Mouse (Mus musculus) embryonic facial prominence, embryonic 11.5 days (tissue): ENCODE measurements around the gene Epha6. TPM values are rescaled to one million over a fixed set of nuclear protein-coding genes. Genes with fewer than 3 reads are reported as not detected.
"Not testable (repeated sequence)": the region's sequence is repeated elsewhere in the genome, so short reads cannot be mapped to it uniquely, and the experiment has no call there.

Source experiments
- ATAC-seq: fragments of 200-750 bp; cut with Nextera tagmentation; replicated peaks from 2 replicates; pipeline ENCODE4 v1.8.0; 2017; ENCODE audit warnings: low read depth; ENCODE audit not compliant: insufficient number of reproducible peaks, low FRiP score, low TSS enrichment
- DNase-seq: peaks from one replicate; pipeline ENCODE4 v3.0.0-alpha.2; 2015; ENCODE audit warnings: low spot score
- H3K27ac ChIP-seq: fragments of 300-500 bp; sonication (generic); replicated peaks from 2 replicates; pipeline ENCODE4 v1.5.1; 2014; ENCODE audit warnings: mild to moderate bottlenecking, low read depth, low read length, control low read depth
- H3K27me3 ChIP-seq: fragments of 300-500 bp; sonication (generic); 2 replicates; pipeline ENCODE4 v1.6.1; 2014; ENCODE audit warnings: mild to moderate bottlenecking, low read length, moderate library complexity, mixed read lengths; ENCODE audit not compliant: control insufficient read depth, insufficient read depth
- H3K36me3 ChIP-seq: fragments of 300-500 bp; sonication (generic); replicated peaks from 2 replicates; pipeline ENCODE4 v1.6.1; 2014; ENCODE audit warnings: low read depth, mild to moderate bottlenecking, low read length, moderate library complexity, mixed read lengths; ENCODE audit not compliant: control insufficient read depth, insufficient read depth
- H3K4me1 ChIP-seq: fragments of 300-500 bp; sonication (generic); 2 replicates; pipeline ENCODE4 v1.6.1; 2014; ENCODE audit warnings: low read length, mixed read lengths; ENCODE audit not compliant: control insufficient read depth, insufficient read depth
- H3K4me2 ChIP-seq: fragments of 300-500 bp; sonication (generic); 2 replicates; pipeline ENCODE4 v1.6.1; 2014; ENCODE audit warnings: low read depth, mild to moderate bottlenecking, control low read depth, low read length, moderate library complexity
- H3K4me3 ChIP-seq: fragments of 300-500 bp; sonication (generic); 2 replicates; pipeline ENCODE4 v1.5.1; 2014; ENCODE audit warnings: low read depth, low read length, control low read depth
- H3K9ac ChIP-seq: fragments of 300-500 bp; sonication (generic); replicated peaks from 2 replicates; pipeline ENCODE4 v1.6.1; 2014; ENCODE audit warnings: mild to moderate bottlenecking, control low read depth, low read length
- H3K9me3 ChIP-seq: fragments of 300-500 bp; sonication (generic); replicated peaks from 2 replicates; pipeline ENCODE4 v1.6.1; 2016; ENCODE audit warnings: mild to moderate bottlenecking, low read length, inconsistent platforms, mixed read lengths; ENCODE audit not compliant: control insufficient read depth
- WGBS: fragments of 180-500 bp; shearing (Covaris S2); extraction: QIAGEN DNeasy Blood & Tissue Kit; methylation state at CpG from one replicate; pipeline ENCODE4 v1.1.7; 2014; 5-methylcytosine and 5-hydroxymethylcytosine counted together
- polyA plus RNA-seq: library from polyadenylated mRNA; unstranded; fragments of >200 nt; fragmentation: Nextera tagmentation; extraction: Ambion mirVana; gene quantifications from 2 replicates; pipeline ENCODE4 v1.2.1, GENCODE M21; 2014

Epha6 gene
- polyA plus RNA-seq, 1 experiment from 2014 or later = not detected

DNA sequence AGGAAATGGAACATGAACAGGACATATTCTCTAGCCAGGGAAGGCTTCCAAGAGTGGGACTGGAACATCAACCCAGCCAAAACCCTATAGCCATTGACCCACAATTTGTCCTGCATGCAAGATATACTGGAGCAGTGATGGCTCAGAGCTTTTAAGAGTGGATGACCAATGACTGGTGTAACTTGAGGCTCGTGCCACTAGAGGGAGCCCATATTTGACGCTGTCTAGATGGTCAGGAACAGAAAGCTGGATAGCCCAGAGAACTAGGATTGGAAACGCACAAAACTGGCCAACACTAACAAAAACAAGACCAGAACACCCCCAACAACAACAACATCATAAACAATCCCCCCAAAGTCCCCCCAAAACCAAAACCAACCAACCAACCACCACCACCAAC is 758.8 kb downstream of the Epha6 start:
- Histone ChIP-seq H3K27me3 (no peaks in the 10 kb centered on the region), H3K36me3 (no peaks in the 10 kb centered on the region), H3K4me3 (no peak overlapping the region), H3K9me3 (no peaks in the 10 kb centered on the region), H3K4me1 (no peaks in the 10 kb centered on the region), H3K4me2 (no peak overlapping the region), H3K27ac (no peak overlapping the region), H3K9ac (no peak overlapping the region)
- DNase-seq (peak; percentile 77), ATAC-seq (0 out of 2 replicates have a peak, but pooled peaks have one; percentile 48)
- 19% methylated on average over 3 of the region's 3 CpGs for WGBS

DNA sequence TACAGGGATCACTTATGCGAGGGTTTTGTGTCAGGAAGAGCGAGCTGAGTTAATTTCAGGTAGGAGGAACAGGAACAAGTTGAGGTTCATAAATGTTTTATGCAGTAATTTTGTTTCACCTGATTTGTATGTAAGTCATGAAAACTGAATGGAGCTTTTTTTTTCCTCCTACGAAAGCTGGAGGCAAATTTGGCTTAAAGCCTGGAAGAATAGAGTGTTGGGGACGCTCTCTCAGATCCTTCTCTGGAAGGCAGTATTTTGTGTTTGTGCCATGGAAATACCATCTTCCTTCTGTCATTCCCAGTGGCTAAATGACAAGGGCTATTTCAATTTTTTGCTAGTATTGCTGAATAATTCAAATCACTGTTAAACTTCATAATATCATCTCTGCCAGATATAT is 768.6 kb downstream of the Epha6 start:
- WGBS = 92% methylated on average over 4 of the region's 4 CpGs
- H3K27ac ChIP-seq = no peak overlapping the region
- no peak overlapping the region for H3K4me2 ChIP-seq
- H3K4me1 ChIP-seq = no peaks in the 10 kb centered on the region
- DNase-seq (no peak), ATAC-seq (no peak)
- no peak overlapping the region for H3K4me3 ChIP-seq
- no peaks in the 10 kb centered on the region for H3K36me3 ChIP-seq
- no peaks in the 10 kb centered on the region for H3K9me3 ChIP-seq
- no peak overlapping the region for H3K9ac ChIP-seq
- no peaks in the 10 kb centered on the region for H3K27me3 ChIP-seq

- Histone ChIP-seq H3K36me3 (no peaks in the 10 kb centered on the region), H3K4me3 (no peak overlapping the region), H3K9me3 (no peaks in the 10 kb centered on the region), H3K4me1 (no peaks in the 10 kb centered on the region), H3K9ac (no peak overlapping the region), H3K4me2 (no peak overlapping the region), H3K27ac (no peak overlapping the region), H3K27me3 (no peaks in the 10 kb centered on the region)
- ATAC-seq = no peak
- DNase-seq = no peak
- WGBS = 93% methylated on average over 10 of the region's 10 CpGs
Observed at GRCm38 (mm10) chr16:59836304-59836703, 769.0 kb downstream of the Epha6 start.

DNA sequence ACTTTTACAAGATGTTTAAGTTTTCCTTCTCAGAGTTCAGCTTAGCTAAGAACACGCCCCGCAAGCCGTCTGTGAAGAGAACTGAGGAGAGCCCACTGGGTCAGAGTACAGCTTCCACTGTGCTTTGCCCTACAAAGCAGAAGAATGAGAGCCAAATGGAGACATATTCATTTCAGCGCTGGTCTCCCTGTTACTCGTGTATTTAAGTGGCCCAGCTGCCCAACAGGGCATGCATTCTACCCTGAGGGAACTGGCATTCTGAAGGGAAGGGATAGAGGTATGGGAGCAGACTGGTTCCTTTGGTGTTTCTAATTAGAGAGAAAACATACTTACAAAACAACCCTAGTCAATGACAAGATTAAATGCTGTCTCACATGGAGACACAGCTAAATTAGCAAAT is 772.9 kb downstream of the Epha6 start:
- DNase-seq (no peak), ATAC-seq (no peak)
- no peak overlapping the region for H3K9ac ChIP-seq
- H3K36me3 ChIP-seq = no peaks in the 10 kb centered on the region
- no peaks in the 10 kb centered on the region for H3K4me1 ChIP-seq
- no peaks in the 10 kb centered on the region for H3K27me3 ChIP-seq
- no peaks in the 10 kb centered on the region for H3K9me3 ChIP-seq
- no peak overlapping the region for H3K4me2 ChIP-seq
- H3K27ac ChIP-seq = no peak overlapping the region
- H3K4me3 ChIP-seq = no peak overlapping the region
- WGBS = 63% methylated on average over 5 of the region's 5 CpGs

GRCm38 (mm10) chr16:59829655-59830054 is 775.7 kb downstream of the Epha6 start:
- Histone ChIP-seq H3K27me3 (no peaks in the 10 kb centered on the region), H3K4me1 (no peaks in the 10 kb centered on the region)
- no peak for ATAC-seq

GRCm38 (mm10) chr16:59799790-59800189 is 805.5 kb downstream of the Epha6 start:
- not testable (repeated sequence) for H3K36me3 ChIP-seq, DNase-seq, ATAC-seq, H3K4me1 ChIP-seq, H3K4me3 ChIP-seq, H3K9me3 ChIP-seq, H3K9ac ChIP-seq, H3K4me2 ChIP-seq, H3K27ac ChIP-seq, H3K27me3 ChIP-seq
- 81% methylated on average over 4 of the region's 4 CpGs for WGBS

More at GRCm38 (mm10) chr16:59829655-59830054, 775.7 kb downstream of the Epha6 start:
- H3K9ac ChIP-seq = no peak overlapping the region
- H3K4me2 ChIP-seq = no peak overlapping the region
- no peak for DNase-seq
- no peak overlapping the region for H3K4me3 ChIP-seq
- no peaks in the 10 kb centered on the region for H3K36me3 ChIP-seq
- no peak overlapping the region for H3K27ac ChIP-seq
- H3K9me3 ChIP-seq = no peaks in the 10 kb centered on the region
- WGBS = 91% methylated on average over 13 of the region's 13 CpGs

- H3K4me1 ChIP-seq = no peaks in the 10 kb centered on the region
- no peak for ATAC-seq
- H3K9ac ChIP-seq = no peak overlapping the region
- 88% methylated on average over 2 of the region's 2 CpGs for WGBS
- no peaks in the 10 kb centered on the region for H3K27me3 ChIP-seq
- DNase-seq = no peak
- H3K36me3 ChIP-seq = no peaks in the 10 kb centered on the region
- H3K4me2 ChIP-seq = no peak overlapping the region
- H3K9me3 ChIP-seq = no peaks in the 10 kb centered on the region
- H3K27ac ChIP-seq = no peak overlapping the region
- no peak overlapping the region for H3K4me3 ChIP-seq
Observed at GRCm38 (mm10) chr16:59772297-59772696, 833.0 kb downstream of the Epha6 start.

- DNase-seq = no peak
- H3K27me3 ChIP-seq = no peaks in the 10 kb centered on the region
- H3K4me1 ChIP-seq = no peaks in the 10 kb centered on the region
- ATAC-seq = no peak
- H3K36me3 ChIP-seq = no peaks in the 10 kb centered on the region
- H3K27ac ChIP-seq = no peak overlapping the region
- 94% methylated on average over 1 of the region's 1 CpGs for WGBS
- no peak overlapping the region for H3K4me2 ChIP-seq
- no peak overlapping the region for H3K4me3 ChIP-seq
- H3K9ac ChIP-seq = no peak overlapping the region
- no peaks in the 10 kb centered on the region for H3K9me3 ChIP-seq
Observed at GRCm38 (mm10) chr16:59770421-59770820, 834.9 kb downstream of the Epha6 start.
